Mouse (Mus musculus): Measurements from ENCODE around the gene Krtap11-1. TPM values are rescaled to one million over a fixed set of nuclear protein-coding genes. Genes with fewer than 3 reads are reported as not detected.

Gene Krtap11-1
- total and polyA plus RNA-seq, 3 experiments: not detected

GRCm38 (mm10) chr16:89529846-89530245, 41.1 kb downstream of the Krtap11-1 start:
- no peaks in the 10 kb centered on the region for H3K4me1 ChIP-seq (ENCODE audit: control insufficient read depth in 1 of 2, insufficient read depth in 2 of 2, low read length in 2 of 2)
- no peak for DNase-seq (ENCODE audit: low read depth, low spot score)
- no peak overlapping the region for H3K27ac ChIP-seq (ENCODE audit: control insufficient read depth, low read depth, low read length)
- H3K9me3 ChIP-seq (replicated peaks; ENCODE audit: insufficient read depth, low read length): no peaks in the 10 kb centered on the region
- no peak overlapping the region for H3K9ac ChIP-seq (ENCODE audit: control insufficient read depth, low read depth, low read length, poor library complexity, severe bottlenecking)
- no peak overlapping the region for H3K4me3 ChIP-seq (ENCODE audit: control insufficient read depth in 1 of 2, insufficient read depth in 1 of 2, low read depth in 2 of 2, low read length in 2 of 2)
- H3K36me3 ChIP-seq (ENCODE audit: control insufficient read depth in 1 of 2, insufficient read depth in 2 of 2, low read length in 2 of 2): no peaks in the 10 kb centered on the region
- TF ChIP-seq MYC (IDR thresholded peaks at IDR 0.05; ENCODE audit: low read depth, low read length): no peak
- no peaks in the 10 kb centered on the region for H3K79me2 ChIP-seq (ENCODE audit: control insufficient read depth, insufficient read depth, low read length, poor library complexity)
- no peaks in the 10 kb centered on the region for H3K27me3 ChIP-seq (ENCODE audit: control insufficient read depth in 1 of 2, insufficient read depth in 2 of 2, low read length in 2 of 2)

DNA sequence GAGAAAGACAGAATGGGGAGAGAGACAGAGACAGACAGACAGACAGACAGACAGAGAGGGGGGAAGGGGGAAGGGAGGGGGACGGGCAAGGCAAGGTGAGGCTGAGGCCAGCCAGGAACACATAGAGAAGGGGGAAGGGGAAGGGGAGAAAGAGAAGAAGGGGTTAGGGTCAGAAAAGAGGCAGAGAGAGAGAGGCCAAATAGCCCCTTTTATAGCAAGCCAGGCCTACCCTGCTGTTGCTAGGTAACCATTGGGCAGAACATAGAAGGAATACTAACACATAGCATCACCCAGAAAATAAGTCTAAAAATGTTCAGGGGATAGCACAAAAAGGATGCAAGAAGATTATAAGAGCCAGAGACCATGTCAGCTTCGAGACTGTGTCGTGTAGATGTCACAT, 42.6 kb downstream of the Krtap11-1 start:
- Histone ChIP-seq H3K27me3 (ENCODE audit: control insufficient read depth in 1 of 2, insufficient read depth in 2 of 2, low read length in 2 of 2) (no peaks in the 10 kb centered on the region), H3K9ac (ENCODE audit: control insufficient read depth, low read depth, low read length, poor library complexity, severe bottlenecking) (no peak overlapping the region), H3K4me3 (ENCODE audit: control insufficient read depth in 1 of 2, insufficient read depth in 1 of 2, low read depth in 2 of 2, low read length in 2 of 2) (no peak overlapping the region), H3K9me3 (replicated peaks; ENCODE audit: insufficient read depth, low read length) (no peaks in the 10 kb centered on the region), H3K27ac (ENCODE audit: control insufficient read depth, low read depth, low read length) (no peak overlapping the region), H3K36me3 (ENCODE audit: control insufficient read depth in 1 of 2, insufficient read depth in 2 of 2, low read length in 2 of 2) (no peaks in the 10 kb centered on the region), H3K4me1 (ENCODE audit: control insufficient read depth in 1 of 2, insufficient read depth in 2 of 2, low read length in 2 of 2) (no peaks in the 10 kb centered on the region), H3K79me2 (ENCODE audit: control insufficient read depth, insufficient read depth, low read length, poor library complexity) (no peaks in the 10 kb centered on the region)
- DNase-seq (ENCODE audit: low read depth, low spot score): no peak
- TF ChIP-seq MAX (IDR thresholded peaks at IDR 0.05; ENCODE audit: low read length) (no peak), CTCF (IDR thresholded peaks at IDR 0.05 in 2 of 3, conservative IDR thresholded peaks at IDR 0.05 in 1 of 3; ENCODE audit: control insufficient read depth in 1 of 3, insufficient read depth in 1 of 3, low read depth in 2 of 3, low read length in 3 of 3, poor library complexity in 1 of 3, severe bottlenecking in 1 of 3) (no peak), MAZ (IDR thresholded peaks at IDR 0.05; ENCODE audit: low read depth, low read length) (no peak)

DNA sequence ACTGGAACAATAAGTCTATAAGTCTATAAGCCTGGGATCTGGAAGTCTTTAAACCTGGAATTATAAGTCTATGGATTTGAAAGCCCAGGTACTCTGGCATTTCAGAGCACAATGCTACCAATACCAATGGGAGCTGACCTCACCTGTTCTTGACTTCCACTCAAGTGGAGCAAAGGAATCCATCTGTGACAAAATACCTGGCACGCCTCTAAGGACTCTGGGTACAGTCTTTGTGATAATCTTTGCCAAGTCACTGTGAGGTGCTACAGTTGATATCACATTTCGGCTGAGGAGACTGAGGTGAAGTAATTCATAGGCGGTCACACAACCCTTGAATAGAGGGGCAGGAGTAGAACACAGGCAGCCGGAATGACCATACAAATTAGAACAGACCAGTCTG, 50.0 kb downstream of the Krtap11-1 start:
- Histone ChIP-seq H3K27ac (ENCODE audit: control insufficient read depth, low read depth, low read length) (no peak overlapping the region), H3K36me3 (ENCODE audit: control insufficient read depth in 1 of 2, insufficient read depth in 2 of 2, low read length in 2 of 2) (no peaks in the 10 kb centered on the region), H3K27me3 (ENCODE audit: control insufficient read depth in 1 of 2, insufficient read depth in 2 of 2, low read length in 2 of 2) (no peaks in the 10 kb centered on the region), H3K9ac (ENCODE audit: control insufficient read depth, low read depth, low read length, poor library complexity, severe bottlenecking) (no peak overlapping the region), H3K79me2 (ENCODE audit: control insufficient read depth, insufficient read depth, low read length, poor library complexity) (no peaks in the 10 kb centered on the region), H3K4me1 (ENCODE audit: control insufficient read depth in 1 of 2, insufficient read depth in 2 of 2, low read length in 2 of 2) (no peaks in the 10 kb centered on the region), H3K4me3 (ENCODE audit: control insufficient read depth in 1 of 2, insufficient read depth in 1 of 2, low read depth in 2 of 2, low read length in 2 of 2) (no peak overlapping the region), H3K9me3 (replicated peaks; ENCODE audit: insufficient read depth, low read length) (no peaks in the 10 kb centered on the region)
- TF ChIP-seq ZC3H11A (IDR thresholded peaks at IDR 0.05; ENCODE audit: low read depth, low read length) (no peak), UBTF (IDR thresholded peaks at IDR 0.05; ENCODE audit: borderline replicate concordance, insufficient read depth, low read depth, low read length) (no peak), MAZ (IDR thresholded peaks at IDR 0.05; ENCODE audit: low read depth, low read length) (no peak), MYC (IDR thresholded peaks at IDR 0.05; ENCODE audit: low read depth, low read length) (no peak), POLR2A (IDR thresholded peaks at IDR 0.05; ENCODE audit: control insufficient read depth in 1 of 2, insufficient read depth in 1 of 2, low read depth in 1 of 2, low read length in 2 of 2, poor library complexity in 1 of 2) (no peak), SIN3A (IDR thresholded peaks at IDR 0.05; ENCODE audit: low read length) (no peak), ZNF384 (IDR thresholded peaks at IDR 0.05; ENCODE audit: low read depth, low read length) (no peak), POLR2AphosphoS5 (IDR thresholded peaks at IDR 0.05; ENCODE audit: borderline replicate concordance, low read depth, low read length) (no peak), SMC3 (IDR thresholded peaks at IDR 0.05; ENCODE audit: low read depth, low read length) (no peak), HCFC1 (IDR thresholded peaks at IDR 0.05; ENCODE audit: low read depth, low read length) (no peak), ZKSCAN1 (IDR thresholded peaks at IDR 0.05; ENCODE audit: low read depth, low read length) (no peak), NELFE (IDR thresholded peaks at IDR 0.05; ENCODE audit: low read depth, low read length) (no peak), MEF2A (IDR thresholded peaks at IDR 0.05; ENCODE audit: extremely low read depth, insufficient replicate concordance, low read depth, low read length, poor library complexity, severe bottlenecking) (no peak), ELF1 (IDR thresholded peaks at IDR 0.05; ENCODE audit: low read depth, low read length) (no peak), CHD2 (IDR thresholded peaks at IDR 0.05; ENCODE audit: low read length) (no peak), MXI1 (IDR thresholded peaks at IDR 0.05; ENCODE audit: low read depth, low read length) (no peak), TAL1 (IDR thresholded peaks at IDR 0.05; ENCODE audit: low read length) (no peak), MYB (IDR thresholded peaks at IDR 0.05; ENCODE audit: low read depth, low read length) (no peak)
- DNase-seq (ENCODE audit: low read depth, low spot score): no peak

All from MEL (cell line).